Mouse (Mus musculus) myocyte (in vitro differentiated cells): ENCODE measurements at regions not wholly inside any gene's neighbourhood (a gene's known extent, or its start where the extent isn't known, plus 50 kb on each side); places are given as distances from the start of the nearest gene placed in this dataset.

Experiments used
- H3K27me3 ChIP-seq: one replicate; pipeline ENCODE4 v1.6.1; 2011; ENCODE audit not compliant: control insufficient read depth, insufficient read depth, insufficient read length
- H3K36me3 ChIP-seq: one replicate; pipeline ENCODE4 v1.6.1; 2011; ENCODE audit not compliant: control insufficient read depth, insufficient read depth
- H3K4me2 ChIP-seq: one replicate; pipeline ENCODE4 v1.6.1; 2011; ENCODE audit warnings: low read depth, control low read depth
- H3K4me3 ChIP-seq: one replicate; pipeline ENCODE4 v1.5.1; 2011; ENCODE audit warnings: mild to moderate bottlenecking, control low read depth, moderate library complexity
- H3K79me2 ChIP-seq: one replicate; pipeline ENCODE4 v1.6.1; 2011; ENCODE audit not compliant: control insufficient read depth, insufficient read depth
- H3ac ChIP-seq: one replicate; pipeline ENCODE4 v1.6.1; 2011; ENCODE audit not compliant: control insufficient read depth, insufficient read length
- CEBPB ChIP-seq: IDR thresholded peaks from 2 replicates; pipeline ENCODE4 v1.6.1; 2011; ENCODE audit warnings: mild to moderate bottlenecking, moderate library complexity; ENCODE audit not compliant: poor library complexity, insufficient read depth, severe bottlenecking
- E2F4 ChIP-seq: IDR thresholded peaks from one replicate; pipeline ENCODE4 v1.6.1; 2011; ENCODE audit warnings: mild to moderate bottlenecking, control low read depth, moderate library complexity; ENCODE audit not compliant: insufficient read depth
- MAX ChIP-seq: IDR thresholded peaks from one replicate; pipeline ENCODE4 v1.6.1; 2011; ENCODE audit warnings: low read depth, mild to moderate bottlenecking, control low read depth
- MYOD1 ChIP-seq, 3 experiments: IDR thresholded peaks; one replicate each; pipeline ENCODE4 v1.6.1; 2011; ENCODE audit warnings: control low read depth in 2 of 3, low read depth in 2 of 3, mild to moderate bottlenecking in 2 of 3, moderate library complexity in 1 of 3; ENCODE audit not compliant: insufficient read length in 2 of 3, control insufficient read depth in 1 of 3
- MYOG ChIP-seq, 3 experiments: IDR thresholded peaks; one replicate each; pipeline ENCODE4 v1.6.1; 2011; ENCODE audit warnings: control low read depth in 2 of 3, low read depth in 2 of 3, mild to moderate bottlenecking in 2 of 3; ENCODE audit not compliant: insufficient read length in 2 of 3, control insufficient read depth in 1 of 3, insufficient read depth in 1 of 3
- POLR2A ChIP-seq: IDR thresholded peaks from one replicate; pipeline ENCODE4 v1.6.1; 2011; ENCODE audit warnings: low read depth, mild to moderate bottlenecking, control low read depth, moderate library complexity; ENCODE audit not compliant: insufficient read length
- POLR2AphosphoS2 ChIP-seq: IDR thresholded peaks from one replicate; pipeline ENCODE4 v1.6.1; 2011; ENCODE audit warnings: low read depth, control low read depth; ENCODE audit not compliant: insufficient read length
- REST ChIP-seq: IDR thresholded peaks from one replicate; pipeline ENCODE4 v1.6.1; 2011; ENCODE audit warnings: mild to moderate bottlenecking, control low read depth, moderate library complexity; ENCODE audit not compliant: insufficient read depth, insufficient read length
- SRF ChIP-seq: IDR thresholded peaks from one replicate; pipeline ENCODE4 v1.6.1; 2011; ENCODE audit warnings: low read depth; ENCODE audit not compliant: control insufficient read depth, insufficient read length
- TCF12 ChIP-seq: IDR thresholded peaks from one replicate; pipeline ENCODE4 v1.6.1; 2011; ENCODE audit warnings: mild to moderate bottlenecking, control low read depth; ENCODE audit not compliant: poor library complexity, insufficient read depth, severe bottlenecking
- TCF3 ChIP-seq: IDR thresholded peaks from one replicate; pipeline ENCODE4 v1.6.1; 2011; ENCODE audit warnings: low read depth, control low read depth; ENCODE audit not compliant: insufficient read length
- USF1 ChIP-seq: IDR thresholded peaks from one replicate; pipeline ENCODE4 v1.6.1; 2011; ENCODE audit warnings: low read depth, mild to moderate bottlenecking, control low read depth, moderate library complexity

DNA sequence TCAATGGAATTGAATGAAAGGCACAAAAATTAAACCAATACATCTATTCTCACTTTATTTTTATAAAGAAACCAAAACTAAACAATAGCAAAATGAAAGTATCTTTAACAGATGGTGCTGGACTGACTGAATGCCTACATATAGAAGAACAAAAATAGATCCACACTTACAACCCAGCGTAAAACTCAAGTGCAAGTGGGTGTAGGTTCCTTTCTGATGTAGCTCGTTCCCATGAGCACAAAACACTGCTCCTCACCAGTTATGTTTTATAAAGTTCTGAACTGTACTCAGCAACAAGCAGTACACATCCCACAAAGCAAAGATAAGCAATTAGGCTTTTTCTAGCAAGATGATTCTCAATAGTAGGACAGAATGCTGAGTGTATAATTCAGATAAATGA is 507.4 kb upstream of the Kif2b start:
- Histone ChIP-seq H3K27me3 (no peaks in the 10 kb centered on the region), H3K36me3 (no peaks in the 10 kb centered on the region), H3K4me2 (no peak overlapping the region), H3K79me2 (no peaks in the 10 kb centered on the region), H3ac (no peak overlapping the region), H3K4me3 (no peak overlapping the region)
- TF ChIP-seq MYOD1 (IDR thresholded peaks at IDR 0.05; ENCODE audit: control insufficient read depth in 1 of 3, insufficient read length in 2 of 3, low read depth in 2 of 3) (no peak), MYOG (IDR thresholded peaks at IDR 0.05; ENCODE audit: control insufficient read depth in 1 of 3, insufficient read depth in 1 of 3, insufficient read length in 2 of 3, low read depth in 2 of 3) (no peak), USF1 (no peak), POLR2AphosphoS2 (no peak), TCF3 (no peak), REST (no peak), SRF (no peak), POLR2A (no peak), TCF12 (no peak), MAX (no peak), CEBPB (no peak), E2F4 (no peak)

DNA sequence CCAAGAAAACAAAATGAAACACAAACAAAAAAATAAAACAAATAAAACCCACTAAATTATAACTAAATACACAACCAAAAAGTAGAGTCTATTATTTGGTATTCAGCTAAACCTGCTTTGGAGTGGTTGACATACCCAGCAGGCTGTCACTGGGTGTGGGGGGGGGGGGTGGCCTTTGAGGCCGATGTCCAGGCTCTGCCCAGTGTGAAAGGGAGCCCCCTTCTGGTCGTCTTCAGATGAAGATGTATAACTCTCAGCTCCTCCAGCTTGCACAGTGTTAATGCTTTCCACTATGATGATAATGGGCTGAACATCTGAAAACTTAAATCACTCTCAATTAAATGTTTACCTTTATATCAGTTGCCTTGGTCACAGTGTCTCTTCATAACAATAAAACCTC is 464.3 kb upstream of the Kif2b start:
- no peaks in the 10 kb centered on the region for H3K79me2 ChIP-seq
- no peak overlapping the region for H3K4me3 ChIP-seq
- H3K4me2 ChIP-seq, result no peak overlapping the region
- no peaks in the 10 kb centered on the region for H3K27me3 ChIP-seq
- H3ac ChIP-seq, result no peak overlapping the region
- TF ChIP-seq TCF3 (no peak), POLR2AphosphoS2 (no peak), POLR2A (no peak), E2F4 (no peak), MYOD1 (IDR thresholded peaks at IDR 0.05; ENCODE audit: control insufficient read depth in 1 of 3, insufficient read length in 2 of 3, low read depth in 2 of 3) (no peak), USF1 (no peak), MAX (no peak), SRF (no peak), CEBPB (no peak), TCF12 (no peak), REST (no peak), MYOG (IDR thresholded peaks at IDR 0.05; ENCODE audit: control insufficient read depth in 1 of 3, insufficient read depth in 1 of 3, insufficient read length in 2 of 3, low read depth in 2 of 3) (no peak)
- no peaks in the 10 kb centered on the region for H3K36me3 ChIP-seq

DNA sequence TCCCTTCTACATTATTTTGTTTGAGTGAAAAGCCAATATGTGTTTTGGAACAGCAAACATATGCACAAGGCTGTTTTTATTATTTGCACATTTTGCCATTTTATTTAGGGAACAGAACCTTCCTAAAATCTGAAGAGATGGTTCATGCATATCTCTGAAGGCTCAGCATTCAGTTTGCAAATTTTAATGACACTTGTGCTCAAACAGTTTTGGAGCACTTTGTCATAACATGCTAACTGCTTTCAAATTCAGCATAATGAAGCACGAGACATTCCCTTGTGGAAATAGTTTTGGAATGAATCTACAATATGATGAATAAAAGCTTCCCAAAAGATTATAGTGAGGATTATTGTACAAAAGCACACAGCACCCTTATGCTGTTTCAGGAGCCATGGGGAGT is 462.8 kb upstream of the Kif2b start:
- no peak overlapping the region for H3K4me3 ChIP-seq
- no peak overlapping the region for H3ac ChIP-seq
- H3K36me3 ChIP-seq, result no peaks in the 10 kb centered on the region
- no peak overlapping the region for H3K4me2 ChIP-seq
- no peak for TF ChIP-seq POLR2AphosphoS2
- no peak for TF ChIP-seq MAX
- TF ChIP-seq TCF12, result no peak
- TF ChIP-seq REST, result no peak
- no peak for TF ChIP-seq SRF
- TF ChIP-seq CEBPB, result no peak
- H3K27me3 ChIP-seq, result no peaks in the 10 kb centered on the region
- no peaks in the 10 kb centered on the region for H3K79me2 ChIP-seq

DNA sequence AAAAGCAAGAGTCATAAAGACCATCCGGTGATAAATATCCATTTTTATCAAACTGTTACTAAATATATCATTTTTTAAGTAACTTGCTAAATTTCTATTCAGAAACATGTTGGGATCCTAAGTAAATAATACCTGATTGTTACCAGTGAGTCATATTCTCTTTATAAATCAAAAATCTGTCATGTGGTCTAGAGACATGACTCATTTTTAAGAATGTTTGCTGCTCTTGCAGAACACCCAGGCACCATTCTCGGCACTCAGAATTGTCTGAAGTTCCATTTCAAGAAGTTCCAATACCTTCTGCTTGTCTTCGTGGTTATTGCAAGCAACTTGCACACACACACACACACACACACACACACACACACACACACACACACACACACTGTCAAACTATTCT is 441.1 kb upstream of the Kif2b start:
- TF ChIP-seq MAX, result no peak
- 0 out of 2 replicates have a peak, but pooled peaks have one; percentile 11 for TF ChIP-seq CEBPB

DNA sequence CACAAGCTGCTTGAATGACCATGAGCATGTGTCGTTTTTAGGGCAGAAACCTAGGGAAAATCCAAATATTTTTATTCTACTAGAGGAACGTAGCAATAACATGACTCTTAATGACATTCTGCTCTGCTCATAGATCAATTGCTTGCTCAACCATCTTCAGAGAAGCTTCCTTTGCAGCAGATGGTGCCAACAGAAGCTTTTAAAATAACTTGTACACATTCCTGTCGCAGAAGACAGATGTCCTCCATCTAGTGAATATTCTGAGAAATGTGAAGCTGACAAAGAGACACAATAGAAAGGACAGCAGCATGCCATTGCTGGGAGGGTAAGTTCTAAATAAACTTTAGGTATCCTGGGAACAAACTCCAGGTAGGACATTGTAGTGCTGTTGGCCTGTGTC is 433.9 kb upstream of the Kif2b start:
- TF ChIP-seq CEBPB, result no peak
- no peak for TF ChIP-seq MYOD1 (IDR thresholded peaks at IDR 0.05; ENCODE audit: control insufficient read depth in 1 of 3, insufficient read length in 2 of 3, low read depth in 2 of 3)
- TF ChIP-seq TCF3, result no peak
- TF ChIP-seq MYOG (IDR thresholded peaks at IDR 0.05; ENCODE audit: control insufficient read depth in 1 of 3, insufficient read depth in 1 of 3, insufficient read length in 2 of 3, low read depth in 2 of 3), result no peak
- no peak for TF ChIP-seq POLR2A
- no peak for TF ChIP-seq POLR2AphosphoS2
- TF ChIP-seq MAX, result no peak
- no peak for TF ChIP-seq TCF12
- no peak for TF ChIP-seq E2F4
- no peak for TF ChIP-seq SRF
- no peak for TF ChIP-seq USF1
- H3K79me2 ChIP-seq, result no peaks in the 10 kb centered on the region
- no peak overlapping the region for H3ac ChIP-seq
- no peaks in the 10 kb centered on the region for H3K27me3 ChIP-seq
- no peak overlapping the region for H3K4me3 ChIP-seq
- no peaks in the 10 kb centered on the region for H3K36me3 ChIP-seq
- no peak overlapping the region for H3K4me2 ChIP-seq

More for the DNA sequence above, 441.1 kb upstream of the Kif2b start:
- Histone ChIP-seq H3K79me2 (no peaks in the 10 kb centered on the region), H3ac (no peak overlapping the region), H3K36me3 (no peaks in the 10 kb centered on the region), H3K4me2 (no peak overlapping the region), H3K4me3 (no peak overlapping the region), H3K27me3 (no peaks in the 10 kb centered on the region)
